Mouse (Mus musculus): ENCODE results near the gene Cntn2. TPM values are rescaled to one million over a fixed set of nuclear protein-coding genes. Genes with fewer than 3 reads are reported as not detected.
"Not testable (repeated sequence)": the region's sequence is repeated elsewhere in the genome, so short reads cannot be mapped to it uniquely, and the experiment has no call there.

The Cntn2 gene
- polyA plus RNA-seq, 1 experiment from 2014 or later: 30.9 TPM

DNA sequence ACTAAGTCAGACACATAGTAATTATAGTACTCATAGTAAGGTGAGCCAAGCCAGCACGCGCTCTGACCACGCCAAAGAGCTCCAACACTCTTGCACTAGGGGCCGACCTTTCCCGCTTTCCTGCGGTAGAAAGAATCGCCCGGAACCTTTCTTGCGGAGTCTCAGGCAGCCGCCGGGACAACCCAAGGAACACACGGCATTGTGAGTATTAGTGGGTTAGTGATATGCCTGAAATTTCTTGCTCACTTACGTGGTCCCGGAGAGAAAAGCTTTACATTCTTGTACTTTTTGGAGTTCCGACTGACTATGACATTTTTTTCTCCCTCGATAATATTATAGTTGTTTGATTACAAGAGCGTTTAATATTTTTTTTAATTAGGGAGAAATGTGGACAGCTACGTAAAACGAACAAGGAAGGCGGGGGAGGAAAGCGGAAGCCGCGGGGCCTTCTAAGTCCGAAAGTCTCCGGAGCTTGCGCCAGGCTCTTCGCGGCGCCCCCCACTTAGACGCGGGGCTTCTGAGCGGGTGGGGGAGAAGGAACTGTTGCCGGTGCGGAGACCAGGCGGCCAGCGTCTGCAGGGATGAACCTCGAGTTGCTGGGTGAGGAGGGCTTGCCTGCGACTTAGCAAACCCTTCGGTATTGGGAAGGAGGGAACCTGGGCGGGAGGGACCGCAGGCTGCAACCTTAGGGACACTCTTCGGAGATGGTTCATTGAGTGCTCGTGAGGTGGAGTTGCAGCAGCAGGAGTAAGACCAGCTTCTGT is 65.9 kb downstream of the Cntn2 start, which contains the start of gene Rbbp5:
Gene Rbbp5, plus strand, starts transcription at position 438 of the 764 bp plus-strand sequence.
- Histone ChIP-seq H3K4me1 (ENCODE audit: control insufficient read depth, insufficient read depth, low read length) (peaks cover 13% of the 10 kb centered on the region; the same call in 1 of the 2 replicates), H3K4me3 (ENCODE audit: low read depth, low read length) (peak within 1 kb of the TSS; percentile 90), H3K9me3 (ENCODE audit: control insufficient read depth, low read length) (no peaks in the 10 kb centered on the region), H3K27me3 (ENCODE audit: control insufficient read depth, insufficient read depth, low read length) (no peaks in the 10 kb centered on the region), H3K27ac (ENCODE audit: low read depth, low read length) (peak within 1 kb of the TSS; percentile 40; the same call in 1 of the 2 replicates), H3K9ac (ENCODE audit: low read length) (peak within 1 kb of the TSS; percentile 86), H3K4me2 (peak within 1 kb of the TSS; percentile 79), H3K36me3 (ENCODE audit: control insufficient read depth, insufficient read depth, low read length) (no peaks in the 10 kb centered on the region)
- whole genome bisulfite sequencing: under 1% methylated on average over 43 of the region's 43 CpGs
- DNase-seq (ENCODE audit: low spot score, missing footprints): peak; percentile 99
- ATAC-seq (ENCODE audit: low FRiP score): peak; percentile 89

DNA sequence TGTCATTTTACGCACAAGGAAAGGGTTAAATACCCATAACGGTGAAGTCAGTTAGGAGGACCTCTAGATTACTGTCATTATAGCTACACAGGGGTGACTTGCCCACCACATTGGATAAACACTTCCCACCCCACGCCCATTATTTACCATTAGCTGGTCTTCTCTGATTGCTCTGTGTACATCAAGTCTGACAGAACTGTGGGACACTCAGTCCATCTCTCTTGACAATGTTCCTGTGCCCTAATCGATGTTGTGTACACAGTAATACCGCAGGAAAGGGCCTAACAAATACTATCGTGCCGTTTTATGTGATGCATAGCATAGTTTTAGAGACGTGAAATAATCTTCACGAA is 66.5 kb downstream of the Cntn2 start:
- DNase-seq (ENCODE audit: low spot score, missing footprints) (no peak), ATAC-seq (ENCODE audit: low FRiP score) (peak; percentile 54)
- Histone ChIP-seq H3K36me3 (ENCODE audit: control insufficient read depth, insufficient read depth, low read length) (no peaks in the 10 kb centered on the region), H3K9me3 (ENCODE audit: control insufficient read depth, low read length) (no peaks in the 10 kb centered on the region), H3K4me2 (peak overlapping the region; percentile 58), H3K27me3 (ENCODE audit: control insufficient read depth, insufficient read depth, low read length) (no peaks in the 10 kb centered on the region), H3K27ac (ENCODE audit: low read depth, low read length) (no peak overlapping the region), H3K4me1 (ENCODE audit: control insufficient read depth, insufficient read depth, low read length) (peaks cover 13% of the 10 kb centered on the region; the same call in 1 of the 2 replicates), H3K4me3 (ENCODE audit: low read depth, low read length) (peak overlapping the region; percentile 90), H3K9ac (ENCODE audit: low read length) (peak overlapping the region; percentile 86)
- WGBS: 8% methylated on average over 9 of the region's 9 CpGs

DNA sequence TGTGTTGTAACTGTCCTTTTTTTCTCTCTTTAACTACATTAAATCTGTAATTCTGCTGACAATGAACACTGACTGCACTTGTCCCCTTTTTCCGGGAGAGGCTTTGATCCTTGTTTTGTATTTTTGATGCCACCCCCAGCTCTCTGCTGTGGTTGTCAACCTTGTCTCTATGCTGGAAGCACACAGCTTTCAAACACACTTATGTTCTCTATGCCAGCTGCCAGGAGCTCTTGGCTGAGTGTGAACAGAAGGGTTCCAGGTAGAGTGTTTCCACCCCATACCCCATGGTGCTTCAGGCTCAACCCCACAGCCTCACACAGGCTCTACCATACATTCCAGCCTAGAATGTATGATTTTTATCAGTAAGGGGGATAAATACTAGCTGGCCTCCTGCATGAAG is 68.6 kb downstream of the Cntn2 start:
- ATAC-seq (ENCODE audit: low FRiP score) (no peak), DNase-seq (ENCODE audit: low spot score, missing footprints) (no peak)
- no peaks in the 10 kb centered on the region for H3K9me3 ChIP-seq (ENCODE audit: control insufficient read depth, low read length)
- H3K4me3 ChIP-seq (ENCODE audit: low read depth, low read length): no peak overlapping the region
- no peaks in the 10 kb centered on the region for H3K27me3 ChIP-seq (ENCODE audit: control insufficient read depth, insufficient read depth, low read length)
- no peak overlapping the region for H3K9ac ChIP-seq (ENCODE audit: low read length)
- H3K36me3 ChIP-seq (ENCODE audit: control insufficient read depth, insufficient read depth, low read length): no peaks in the 10 kb centered on the region
- no peak overlapping the region for H3K4me2 ChIP-seq
- peaks cover 13% of the 10 kb centered on the region; the same call in 1 of the 2 replicates for H3K4me1 ChIP-seq (ENCODE audit: control insufficient read depth, insufficient read depth, low read length)
- WGBS: 85% methylated on average over 1 of the region's 1 CpGs
- H3K27ac ChIP-seq (ENCODE audit: low read depth, low read length): no peak overlapping the region

DNA sequence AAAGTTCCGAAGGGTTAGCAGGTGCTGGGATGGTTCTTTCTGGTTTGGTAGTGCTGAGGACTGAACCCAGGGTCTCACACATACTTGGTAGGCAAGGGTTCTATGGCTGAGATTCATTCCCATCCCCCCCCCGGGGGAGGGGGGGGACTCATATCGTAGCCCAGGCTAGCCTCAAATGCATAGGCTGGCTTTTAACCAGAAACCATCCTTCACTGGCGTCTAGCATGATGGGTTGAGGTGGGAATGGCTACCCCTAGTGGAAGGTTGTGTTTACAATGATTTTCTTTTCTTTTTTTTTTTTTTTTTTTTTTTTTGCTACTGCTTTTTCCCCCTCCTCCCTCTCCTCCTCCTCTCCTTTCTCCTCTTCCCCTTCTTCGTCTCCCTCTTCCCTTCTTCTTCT is 70.5 kb downstream of the Cntn2 start:
- WGBS: 59% methylated on average over 5 of the region's 5 CpGs
- Histone ChIP-seq H3K4me2 (no peak overlapping the region), H3K36me3 (ENCODE audit: control insufficient read depth, insufficient read depth, low read length) (no peaks in the 10 kb centered on the region), H3K4me3 (ENCODE audit: low read depth, low read length) (no peak overlapping the region), H3K9ac (ENCODE audit: low read length) (no peak overlapping the region), H3K27me3 (ENCODE audit: control insufficient read depth, insufficient read depth, low read length) (no peaks in the 10 kb centered on the region), H3K4me1 (ENCODE audit: control insufficient read depth, insufficient read depth, low read length) (peaks cover 3% of the 10 kb centered on the region; the same call in 1 of the 2 replicates), H3K27ac (ENCODE audit: low read depth, low read length) (no peak overlapping the region), H3K9me3 (ENCODE audit: control insufficient read depth, low read length) (no peaks in the 10 kb centered on the region)
- no peak for DNase-seq (ENCODE audit: low spot score, missing footprints)
- no peak for ATAC-seq (ENCODE audit: low FRiP score)

DNA sequence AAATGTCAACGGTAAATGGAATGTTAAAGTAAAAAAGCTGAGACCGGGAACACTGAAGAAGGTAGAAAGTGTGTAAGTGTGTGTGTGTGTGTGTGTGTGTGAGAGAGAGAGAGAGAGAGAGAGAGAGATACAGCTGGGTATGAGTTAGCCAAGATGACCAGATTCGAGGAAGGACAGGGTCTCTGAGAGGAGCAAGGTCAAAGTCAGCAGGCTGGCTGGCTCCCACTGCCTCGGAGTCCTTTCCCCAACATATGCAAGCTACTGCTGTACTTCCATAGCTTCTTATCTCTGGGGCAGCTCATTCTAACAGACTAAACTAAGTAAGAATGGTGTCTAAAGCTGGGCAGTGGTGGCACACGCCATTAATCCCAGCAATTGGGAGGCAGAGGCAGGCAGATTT is 71.6 kb downstream of the Cntn2 start:
- no peak overlapping the region for H3K9ac ChIP-seq (ENCODE audit: low read length)
- no peak overlapping the region for H3K4me2 ChIP-seq
- no peak overlapping the region for H3K27ac ChIP-seq (ENCODE audit: low read depth, low read length)
- 92% methylated on average over 5 of the region's 5 CpGs for WGBS
- no peaks in the 10 kb centered on the region for H3K9me3 ChIP-seq (ENCODE audit: control insufficient read depth, low read length)
- H3K4me1 ChIP-seq (ENCODE audit: control insufficient read depth, insufficient read depth, low read length): peaks cover 3% of the 10 kb centered on the region; the same call in 1 of the 2 replicates
- DNase-seq (ENCODE audit: low spot score, missing footprints): no peak
- no peak overlapping the region for H3K4me3 ChIP-seq (ENCODE audit: low read depth, low read length)
- no peak for ATAC-seq (ENCODE audit: low FRiP score)
- H3K27me3 ChIP-seq (ENCODE audit: control insufficient read depth, insufficient read depth, low read length): no peaks in the 10 kb centered on the region
- no peaks in the 10 kb centered on the region for H3K36me3 ChIP-seq (ENCODE audit: control insufficient read depth, insufficient read depth, low read length)

DNA sequence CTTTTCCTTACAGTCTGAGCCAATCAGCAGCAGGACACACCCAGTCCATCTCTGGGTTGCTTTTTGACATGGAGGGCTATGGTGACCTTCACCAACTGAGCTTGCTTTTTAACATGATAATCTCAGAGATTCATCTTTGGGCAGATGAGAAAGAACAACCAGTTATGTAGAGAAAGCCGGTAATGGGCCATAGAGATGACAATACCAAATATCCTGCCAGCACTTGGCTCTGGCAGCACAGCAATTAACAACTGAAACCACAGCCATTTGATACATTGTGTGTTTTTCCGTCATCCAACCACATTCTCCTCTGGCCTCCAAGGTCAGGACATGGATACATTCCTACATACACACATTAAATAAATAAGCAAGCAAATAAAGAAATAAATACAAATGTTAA is 72.0 kb downstream of the Cntn2 start:
- Histone ChIP-seq H3K4me1 (ENCODE audit: control insufficient read depth, insufficient read depth, low read length) (peaks cover 3% of the 10 kb centered on the region; the same call in 1 of the 2 replicates), H3K36me3 (ENCODE audit: control insufficient read depth, insufficient read depth, low read length) (no peaks in the 10 kb centered on the region), H3K4me2 (no peak overlapping the region), H3K9ac (ENCODE audit: low read length) (no peak overlapping the region), H3K4me3 (ENCODE audit: low read depth, low read length) (no peak overlapping the region), H3K27ac (ENCODE audit: low read depth, low read length) (no peak overlapping the region), H3K27me3 (ENCODE audit: control insufficient read depth, insufficient read depth, low read length) (no peaks in the 10 kb centered on the region), H3K9me3 (ENCODE audit: control insufficient read depth, low read length) (no peaks in the 10 kb centered on the region)
- ATAC-seq (ENCODE audit: low FRiP score) (no peak), DNase-seq (ENCODE audit: low spot score, missing footprints) (no peak)
- 93% methylated on average over 2 of the region's 2 CpGs for WGBS

DNA sequence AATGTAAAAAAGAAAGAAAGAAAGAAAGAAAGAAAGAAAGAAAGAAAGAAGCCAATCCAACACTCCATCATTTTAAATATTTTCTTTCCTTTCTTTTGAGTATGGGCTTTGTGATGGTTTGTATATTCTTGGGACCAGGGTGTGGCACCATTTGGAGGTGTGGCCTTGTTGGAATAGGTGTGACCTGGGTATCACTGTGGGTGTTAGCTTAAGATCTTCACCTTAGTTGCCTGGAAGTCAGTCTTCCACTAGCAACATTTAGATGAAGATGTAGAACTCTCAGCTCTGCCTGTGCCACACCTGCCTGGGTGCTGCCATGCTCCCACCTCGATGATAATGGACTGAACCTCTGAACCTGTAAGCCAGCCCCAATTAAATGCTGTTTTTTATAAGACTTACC is 73.0 kb downstream of the Cntn2 start:
- not testable (repeated sequence) for ATAC-seq (ENCODE audit: low FRiP score); H3K4me1 ChIP-seq (ENCODE audit: control insufficient read depth, insufficient read depth, low read length); H3K36me3 ChIP-seq (ENCODE audit: control insufficient read depth, insufficient read depth, low read length); H3K27ac ChIP-seq (ENCODE audit: low read depth, low read length); DNase-seq (ENCODE audit: low spot score, missing footprints); H3K27me3 ChIP-seq (ENCODE audit: control insufficient read depth, insufficient read depth, low read length); H3K9ac ChIP-seq (ENCODE audit: low read length); H3K9me3 ChIP-seq (ENCODE audit: control insufficient read depth, low read length); H3K4me2 ChIP-seq; H3K4me3 ChIP-seq (ENCODE audit: low read depth, low read length)
- WGBS: 89% methylated on average over 1 of the region's 1 CpGs

DNA sequence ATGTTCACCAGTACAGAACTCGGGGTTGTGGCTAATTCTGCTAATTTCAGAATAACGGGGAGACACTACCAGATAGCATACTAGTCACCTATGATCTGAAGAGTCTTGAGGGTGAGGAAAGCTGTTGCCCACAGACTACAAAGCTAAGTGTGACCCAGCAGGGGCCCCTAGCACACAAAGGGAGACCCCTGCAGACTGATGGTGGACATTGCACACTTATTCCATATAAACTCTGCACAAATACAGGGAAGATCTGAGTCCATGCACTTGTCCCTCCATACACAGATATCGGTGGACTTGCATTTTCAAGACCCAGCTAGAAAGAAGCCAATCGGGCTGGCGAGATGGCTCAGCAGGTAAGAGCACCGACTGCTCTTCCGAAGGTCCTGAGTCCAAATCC is 73.5 kb downstream of the Cntn2 start:
- no peak for ATAC-seq (ENCODE audit: low FRiP score)
- 89% methylated on average over 7 of the region's 7 CpGs for WGBS

DNA sequence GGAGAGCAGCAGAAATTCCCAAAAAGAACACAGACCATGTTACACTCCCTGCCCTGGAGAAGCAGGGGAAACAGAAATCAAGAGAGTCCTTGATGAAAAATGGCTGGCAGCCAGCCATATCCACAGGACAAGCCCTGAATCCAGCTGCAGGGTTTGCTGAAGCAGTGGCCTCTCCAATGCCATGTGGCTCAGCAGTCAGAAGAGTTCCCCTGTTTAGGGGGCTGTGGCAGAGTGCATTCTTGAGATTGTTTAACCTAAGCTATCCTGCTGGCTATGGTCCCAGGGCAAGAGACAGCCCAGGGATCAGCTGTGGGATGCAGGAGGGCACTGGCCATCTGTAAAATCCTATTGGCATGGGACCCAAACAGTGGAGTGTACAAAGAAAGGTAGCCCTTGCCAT is 74.1 kb downstream of the Cntn2 start:
- ATAC-seq (ENCODE audit: low FRiP score): no peak
- DNase-seq (ENCODE audit: low spot score, missing footprints): no peak
- no peak overlapping the region for H3K4me3 ChIP-seq (ENCODE audit: low read depth, low read length)
- H3K9ac ChIP-seq (ENCODE audit: low read length): no peak overlapping the region
- no peaks in the 10 kb centered on the region for H3K9me3 ChIP-seq (ENCODE audit: control insufficient read depth, low read length)
- H3K4me1 ChIP-seq (ENCODE audit: control insufficient read depth, insufficient read depth, low read length): no peaks in the 10 kb centered on the region
- peaks cover 4% of the 10 kb centered on the region; the same call in 1 of the 2 replicates for H3K36me3 ChIP-seq (ENCODE audit: control insufficient read depth, insufficient read depth, low read length)
- no peaks in the 10 kb centered on the region for H3K27me3 ChIP-seq (ENCODE audit: control insufficient read depth, insufficient read depth, low read length)
- no peak overlapping the region for H3K27ac ChIP-seq (ENCODE audit: low read depth, low read length)
- H3K4me2 ChIP-seq: no peak overlapping the region

More for the DNA sequence above, 73.5 kb downstream of the Cntn2 start:
- Histone ChIP-seq H3K4me1 (ENCODE audit: control insufficient read depth, insufficient read depth, low read length) (no peaks in the 10 kb centered on the region), H3K4me2 (no peak overlapping the region), H3K27me3 (ENCODE audit: control insufficient read depth, insufficient read depth, low read length) (no peaks in the 10 kb centered on the region), H3K4me3 (ENCODE audit: low read depth, low read length) (no peak overlapping the region), H3K9ac (ENCODE audit: low read length) (no peak overlapping the region), H3K27ac (ENCODE audit: low read depth, low read length) (no peak overlapping the region), H3K36me3 (ENCODE audit: control insufficient read depth, insufficient read depth, low read length) (no peaks in the 10 kb centered on the region), H3K9me3 (ENCODE audit: control insufficient read depth, low read length) (no peaks in the 10 kb centered on the region)
- no peak for DNase-seq (ENCODE audit: low spot score, missing footprints)
